Mouse (Mus musculus): ENCODE data around the gene Strn3. TPM values are rescaled to one million over a fixed set of nuclear protein-coding genes. Genes with fewer than 3 reads are reported as not detected.

The Strn3 gene
- polyA plus RNA-seq, 1 experiment = 77.4 TPM

- 92% methylated on average over 6 of the region's 6 CpGs for WGBS
- no peak for TF ChIP-seq POLR2A (IDR thresholded peaks at IDR 0.05; ENCODE audit: borderline replicate concordance, insufficient read depth, low read length)
- no peak for TF ChIP-seq CTCF (IDR thresholded peaks at IDR 0.05; ENCODE audit: borderline replicate concordance, insufficient read depth, low read depth, low read length)
- Histone ChIP-seq H3K27me3 (ENCODE audit: control insufficient read depth, insufficient read depth, low read length) (no peaks in the 10 kb centered on the region), H3K27ac (ENCODE audit: insufficient read depth, low read length) (no peak overlapping the region), H3K4me1 (ENCODE audit: control insufficient read depth, insufficient read depth, low read length) (no peaks in the 10 kb centered on the region), H3K4me3 (replicated peaks; ENCODE audit: insufficient read depth, low read depth, low read length) (no peak overlapping the region)
- DNase-seq = no peak
Observed at GRCm38 (mm10) chr12:51718617-51719016, 26.9 kb upstream of the Strn3 start.

- 6% methylated on average over 1 of the region's 1 CpGs for WGBS
- peaks cover 7% of the 10 kb centered on the region for H3K4me1 ChIP-seq (ENCODE audit: control insufficient read depth, insufficient read depth, low read length)
- no peak overlapping the region for H3K4me3 ChIP-seq (replicated peaks; ENCODE audit: insufficient read depth, low read depth, low read length)
- DNase-seq = peak; percentile 48 to 60
- TF ChIP-seq CTCF (IDR thresholded peaks at IDR 0.05; ENCODE audit: borderline replicate concordance, insufficient read depth, low read depth, low read length) = no peak
- no peak for TF ChIP-seq POLR2A (IDR thresholded peaks at IDR 0.05; ENCODE audit: borderline replicate concordance, insufficient read depth, low read length)
- no peaks in the 10 kb centered on the region for H3K27me3 ChIP-seq (ENCODE audit: control insufficient read depth, insufficient read depth, low read length)
- no peak overlapping the region for H3K27ac ChIP-seq (ENCODE audit: insufficient read depth, low read length)
Observed at GRCm38 (mm10) chr12:51712685-51713084, 21.0 kb upstream of the Strn3 start.

- DNase-seq = no peak
- no peak for TF ChIP-seq CTCF (IDR thresholded peaks at IDR 0.05; ENCODE audit: borderline replicate concordance, insufficient read depth, low read depth, low read length)
- TF ChIP-seq POLR2A (IDR thresholded peaks at IDR 0.05; ENCODE audit: borderline replicate concordance, insufficient read depth, low read length) = no peak
- WGBS = 80% methylated on average over 5 of the region's 5 CpGs
- H3K27me3 ChIP-seq (ENCODE audit: control insufficient read depth, insufficient read depth, low read length) = no peaks in the 10 kb centered on the region
- peaks cover 11% of the 10 kb centered on the region for H3K4me1 ChIP-seq (ENCODE audit: control insufficient read depth, insufficient read depth, low read length)
- no peak overlapping the region for H3K4me3 ChIP-seq (replicated peaks; ENCODE audit: insufficient read depth, low read depth, low read length)
- no peak overlapping the region for H3K27ac ChIP-seq (ENCODE audit: insufficient read depth, low read length)
Observed at GRCm38 (mm10) chr12:51710154-51710553, 18.5 kb upstream of the Strn3 start.

- Histone ChIP-seq H3K27ac (ENCODE audit: insufficient read depth, low read length) (no peak overlapping the region), H3K4me3 (replicated peaks; ENCODE audit: insufficient read depth, low read depth, low read length) (no peak overlapping the region), H3K27me3 (ENCODE audit: control insufficient read depth, insufficient read depth, low read length) (no peaks in the 10 kb centered on the region), H3K4me1 (ENCODE audit: control insufficient read depth, insufficient read depth, low read length) (peaks cover 11% of the 10 kb centered on the region)
- no peak for DNase-seq
- TF ChIP-seq CTCF (IDR thresholded peaks at IDR 0.05; ENCODE audit: borderline replicate concordance, insufficient read depth, low read depth, low read length) = no peak
- TF ChIP-seq POLR2A (IDR thresholded peaks at IDR 0.05; ENCODE audit: borderline replicate concordance, insufficient read depth, low read length) = no peak
- 79% methylated on average over 3 of the region's 3 CpGs for WGBS
Observed at GRCm38 (mm10) chr12:51709741-51710140, 18.0 kb upstream of the Strn3 start.

- 64% methylated on average over 14 of the region's 14 CpGs for WGBS
- TF ChIP-seq CTCF (IDR thresholded peaks at IDR 0.05; ENCODE audit: borderline replicate concordance, insufficient read depth, low read depth, low read length) = no peak
- no peak for TF ChIP-seq POLR2A (IDR thresholded peaks at IDR 0.05; ENCODE audit: borderline replicate concordance, insufficient read depth, low read length)
Observed at GRCm38 (mm10) chr12:51708941-51709686, 17.4 kb upstream of the Strn3 start.

GRCm38 (mm10) chr12:51706673-51707235 lies 15.1 kb upstream of the Strn3 start:
- Histone ChIP-seq H3K27ac (ENCODE audit: insufficient read depth, low read length) (no peak overlapping the region), H3K27me3 (ENCODE audit: control insufficient read depth, insufficient read depth, low read length) (no peaks in the 10 kb centered on the region), H3K4me1 (ENCODE audit: control insufficient read depth, insufficient read depth, low read length) (peaks cover 12% of the 10 kb centered on the region), H3K4me3 (replicated peaks; ENCODE audit: insufficient read depth, low read depth, low read length) (no peak overlapping the region)
- WGBS = 86% methylated on average over 5 of the region's 5 CpGs
- TF ChIP-seq POLR2A (IDR thresholded peaks at IDR 0.05; ENCODE audit: borderline replicate concordance, insufficient read depth, low read length) (no peak), CTCF (IDR thresholded peaks at IDR 0.05; ENCODE audit: borderline replicate concordance, insufficient read depth, low read depth, low read length) (no peak)
- DNase-seq = no peak

More at GRCm38 (mm10) chr12:51708941-51709686, 17.4 kb upstream of the Strn3 start:
- 0 out of 2 replicates have a peak overlapping the region, but pooled peaks have one; percentile 49 for H3K27ac ChIP-seq (ENCODE audit: insufficient read depth, low read length)
- H3K4me1 ChIP-seq (ENCODE audit: control insufficient read depth, insufficient read depth, low read length) = peaks cover 13% of the 10 kb centered on the region
- no peak for DNase-seq
- H3K4me3 ChIP-seq (replicated peaks; ENCODE audit: insufficient read depth, low read depth, low read length) = no peak overlapping the region
- H3K27me3 ChIP-seq (ENCODE audit: control insufficient read depth, insufficient read depth, low read length) = no peaks in the 10 kb centered on the region

- WGBS = 65% methylated on average over 12 of the region's 12 CpGs
- H3K27me3 ChIP-seq (ENCODE audit: control insufficient read depth, insufficient read depth, low read length) = no peaks in the 10 kb centered on the region
- no peak overlapping the region for H3K27ac ChIP-seq (ENCODE audit: insufficient read depth, low read length)
Observed at GRCm38 (mm10) chr12:51705778-51706177, 14.1 kb upstream of the Strn3 start.

GRCm38 (mm10) chr12:51704572-51704971 lies 12.9 kb upstream of the Strn3 start:
- Histone ChIP-seq H3K27ac (ENCODE audit: insufficient read depth, low read length) (no peak overlapping the region), H3K4me3 (replicated peaks; ENCODE audit: insufficient read depth, low read depth, low read length) (no peak overlapping the region), H3K27me3 (ENCODE audit: control insufficient read depth, insufficient read depth, low read length) (no peaks in the 10 kb centered on the region), H3K4me1 (ENCODE audit: control insufficient read depth, insufficient read depth, low read length) (peaks cover 19% of the 10 kb centered on the region)
- DNase-seq = no peak
- WGBS = 80% methylated on average over 7 of the region's 7 CpGs
- TF ChIP-seq POLR2A (IDR thresholded peaks at IDR 0.05; ENCODE audit: borderline replicate concordance, insufficient read depth, low read length) (no peak), CTCF (IDR thresholded peaks at IDR 0.05; ENCODE audit: borderline replicate concordance, insufficient read depth, low read depth, low read length) (no peak; the same call in 1 of the 2 replicates)

More at GRCm38 (mm10) chr12:51705778-51706177, 14.1 kb upstream of the Strn3 start:
- no peak for DNase-seq
- H3K4me3 ChIP-seq (replicated peaks; ENCODE audit: insufficient read depth, low read depth, low read length) = no peak overlapping the region
- peaks cover 12% of the 10 kb centered on the region for H3K4me1 ChIP-seq (ENCODE audit: control insufficient read depth, insufficient read depth, low read length)
- TF ChIP-seq CTCF (IDR thresholded peaks at IDR 0.05; ENCODE audit: borderline replicate concordance, insufficient read depth, low read depth, low read length) (no peak), POLR2A (IDR thresholded peaks at IDR 0.05; ENCODE audit: borderline replicate concordance, insufficient read depth, low read length) (no peak)

All from cerebellum, adult 2 months (tissue).